Comparison of ENCODE assay signal across 8 mouse cellular contexts in genomic region chr2:91932160-91932711, GRCm38 (mm10). TPM values are rescaled to one million over a fixed set of nuclear protein-coding genes. Genes with fewer than 3 reads are reported as not detected.
DNase-seq lines count a peak whose midpoint lies in the region; ATAC-seq and TF ChIP-seq lines count a peak whose summit lies in the region.

Gene Mdk, minus strand, starts transcription at chr2:91932297.

- peak; percentile 44 to 56 for DNase-seq in kidney, postnatal 4 days
- DNase-seq in kidney, postnatal 14 days: no peak
- DNase-seq in lung, postnatal 0 days (ENCODE audit: low spot score): no peak
- DNase-seq in frontal cortex, postnatal 36 days (ENCODE audit: low spot score in 2 of 2): no peak

- peak within 1 kb of the TSS; percentile 98 for H3K27ac ChIP-seq in embryonic facial prominence, embryonic 12.5 days
- H3K27ac ChIP-seq in lung, postnatal 0 days (ENCODE audit: low read length): no peak within 1 kb of the TSS

- no peak for TF ChIP-seq EP300 in lung, postnatal 0 days (IDR thresholded peaks at IDR 0.05)

- H3K36me3 ChIP-seq in embryonic facial prominence, embryonic 12.5 days: peaks cover 32% of the 10 kb centered on the region
- peaks cover 18% of the 10 kb centered on the region for H3K36me3 ChIP-seq in lung, postnatal 0 days (ENCODE audit: insufficient read depth, low read length)

- 2% methylated on average over 16 of the region's 16 CpGs for WGBS in embryonic facial prominence, embryonic 12.5 days
- 12% methylated on average over 14 of the region's 16 CpGs for WGBS in lung, postnatal 0 days

- ATAC-seq in activated CD4-positive, CD25-positive, alpha-beta regulatory T cell, adult 4 months: peak; percentile 27
- ATAC-seq in embryonic facial prominence, embryonic 12.5 days (ENCODE audit: insufficient number of reproducible peaks, insufficient read depth, low FRiP score, low TSS enrichment): no peak
- ATAC-seq in inflammation-experienced regulatory T-cells, adult 6 months: peak; percentile 12
- ATAC-seq in lung, postnatal 0 days: no peak
- ATAC-seq in erythroid progenitor cell, adult 5-6 weeks (replicated peaks; ENCODE audit: low FRiP score, poor library complexity, severe bottlenecking): no peak

- no peak for TF ChIP-seq CTCF in lung, postnatal 0 days (IDR thresholded peaks at IDR 0.05)

- H3K9ac ChIP-seq in embryonic facial prominence, embryonic 12.5 days: peak within 1 kb of the TSS; percentile 97
- H3K9ac ChIP-seq in lung, postnatal 0 days (replicated peaks; ENCODE audit: low read depth): peak within 1 kb of the TSS; percentile 32; the same call in 1 of the 2 replicates

- peak within 1 kb of the TSS; percentile 88 for H3K4me3 ChIP-seq in embryonic facial prominence, embryonic 12.5 days
- H3K4me3 ChIP-seq in lung, postnatal 0 days (ENCODE audit: low read depth, low read length): peak within 1 kb of the TSS; percentile 39

- no peaks in the 10 kb centered on the region for H3K9me3 ChIP-seq in embryonic facial prominence, embryonic 12.5 days
- H3K9me3 ChIP-seq in lung, postnatal 0 days (ENCODE audit: low read length): no peaks in the 10 kb centered on the region

- peak within 1 kb of the TSS; percentile 85 for H3K4me2 ChIP-seq in embryonic facial prominence, embryonic 12.5 days (replicated peaks)
- peak within 1 kb of the TSS; percentile 61 for H3K4me2 ChIP-seq in lung, postnatal 0 days (replicated peaks; ENCODE audit: low read depth, low read length)

- no peaks in the 10 kb centered on the region for H3K27me3 ChIP-seq in embryonic facial prominence, embryonic 12.5 days
- H3K27me3 ChIP-seq in lung, postnatal 0 days (replicated peaks; ENCODE audit: insufficient read depth, low read length): no peaks in the 10 kb centered on the region

- peaks cover 35% of the 10 kb centered on the region for H3K4me1 ChIP-seq in embryonic facial prominence, embryonic 12.5 days
- H3K4me1 ChIP-seq in lung, postnatal 0 days (ENCODE audit: insufficient read depth, low read depth, low read length): peaks cover 13% of the 10 kb centered on the region; the same call in 1 of the 2 replicates

RNA-seq across cellular contexts. Expression of gene Mdk, which starts in this region (rescaled TPM):
- 1 to 10 TPM; 1.2 to 2.0 TPM for polyA plus RNA-seq in activated CD4-positive, CD25-positive, alpha-beta regulatory T cell, adult 4 months (2017; shearing (Covaris generic))
- 1,900 and 1,964 TPM in 2 replicates for polyA plus RNA-seq in embryonic facial prominence, embryonic 12.5 days (2016; fragmentation: Nextera tagmentation; extraction: Ambion mirVana)
- polyA plus RNA-seq in inflammation-experienced regulatory T-cells, adult 6 months (2017; shearing (Covaris generic)): 1 to 10 TPM; 1.5 to 2.2 (median 1.5) TPM
- polyA plus RNA-seq in lung, postnatal 0 days (2015; fragmentation: Nextera tagmentation; extraction: Ambion mirVana): 101 and 104 TPM in 2 replicates
- total RNA-seq in erythroid progenitor cell, adult 5-6 weeks (2015; ENCODE audit: low replicate concordance): not detected in 2 replicates
- not detected in 2 replicates for total RNA-seq in erythroid progenitor cell, adult 5-6 weeks (2017; ENCODE audit: low replicate concordance)

Comparison
In these comparisons a context has a peak if more than half of its experiments do, and no peak if none do; other contexts are left out.
1. RNA of gene Mdk (polyA plus RNA-seq): 1,900 to 1,964 TPM in embryonic facial prominence, embryonic 12.5 days and 101 to 104 TPM in lung, postnatal 0 days; 1.2 to 2.0 TPM in activated CD4-positive, CD25-positive, alpha-beta regulatory T cell, adult 4 months and 1.5 to 2.2 TPM in inflammation-experienced regulatory T-cells, adult 6 months; every median in the first group is over 10 times any median in the second.
2. RNA of gene Mdk (polyA plus RNA-seq): 1,900 to 1,964 TPM in embryonic facial prominence, embryonic 12.5 days; 101 to 104 TPM in lung, postnatal 0 days; every median in the first group is over 10 times any median in the second.
3. DNase-seq: peak in kidney, postnatal 4 days (2 of 2); none in kidney, postnatal 14 days (single experiment), lung, postnatal 0 days (single experiment) and frontal cortex, postnatal 36 days (0 of 2).
4. ATAC-seq: peak in activated CD4-positive, CD25-positive, alpha-beta regulatory T cell, adult 4 months (single experiment) and inflammation-experienced regulatory T-cells, adult 6 months (single experiment); none in embryonic facial prominence, embryonic 12.5 days (single experiment), lung, postnatal 0 days (single experiment) and erythroid progenitor cell, adult 5-6 weeks (single experiment).